Mouse (Mus musculus) heart, embryonic 14.5 days (tissue): ENCODE measurements around the gene Adcy10. TPM values are rescaled to one million over a fixed set of nuclear protein-coding genes. Genes with fewer than 3 reads are reported as not detected.

Experiments
- ATAC-seq: fragments of 200-750 bp; cut with Nextera tagmentation; 2 replicates; pipeline ENCODE4 v1.8.0; 2017; ENCODE audit warnings: low read depth, moderate TSS enrichment; ENCODE audit not compliant: insufficient number of reproducible peaks, insufficient read depth, low FRiP score
- H3K27ac ChIP-seq, 2 experiments: fragments of 200-500 bp in 1 of 2; fragments of 300-500 bp in 1 of 2; sonication (generic) in 1 of 2; replicated peaks in 1 of 2; 2 replicates each; pipeline ENCODE4 v1.5.1; 2012 to 2014; ENCODE audit warnings: low read depth in 2 of 2, low read length in 2 of 2, control low read depth in 1 of 2, mild to moderate bottlenecking in 1 of 2, mixed read lengths in 1 of 2; ENCODE audit not compliant: control insufficient read depth in 1 of 2, insufficient read depth in 1 of 2
- H3K27me3 ChIP-seq: fragments of 300-500 bp; sonication (generic); 2 replicates; pipeline ENCODE4 v1.6.1; 2014; ENCODE audit warnings: mild to moderate bottlenecking, low read length, control low read depth; ENCODE audit not compliant: control insufficient read depth, insufficient read depth
- H3K36me3 ChIP-seq: fragments of 300-500 bp; sonication (generic); 2 replicates; pipeline ENCODE4 v1.6.1; 2014; ENCODE audit warnings: mild to moderate bottlenecking, control low read depth, low read length, mixed read lengths; ENCODE audit not compliant: control insufficient read depth, insufficient read depth
- H3K4me1 ChIP-seq, 2 experiments: fragments of 200-500 bp in 1 of 2; fragments of 300-500 bp in 1 of 2; sonication (generic) in 1 of 2; 2 replicates each; pipeline ENCODE4 v1.6.1; 2012 to 2014; ENCODE audit warnings: low read length in 2 of 2, control low read depth in 1 of 2, mixed read lengths in 1 of 2; ENCODE audit not compliant: control insufficient read depth in 2 of 2, insufficient read depth in 2 of 2
- H3K4me2 ChIP-seq: fragments of 300-500 bp; sonication (generic); 2 replicates; pipeline ENCODE4 v1.6.1; 2014; ENCODE audit warnings: mild to moderate bottlenecking, low read length
- H3K4me3 ChIP-seq, 2 experiments: fragments of 200-500 bp in 1 of 2; fragments of 300-500 bp in 1 of 2; sonication (generic) in 1 of 2; 2 replicates each; pipeline ENCODE4 v1.5.1; 2012 to 2014; ENCODE audit warnings: low read length in 2 of 2, mild to moderate bottlenecking in 2 of 2, control low read depth in 1 of 2, low read depth in 1 of 2, moderate library complexity in 1 of 2; ENCODE audit not compliant: control insufficient read depth in 1 of 2, insufficient read depth in 1 of 2
- H3K9ac ChIP-seq: fragments of 300-500 bp; sonication (generic); 2 replicates; pipeline ENCODE4 v1.6.1; 2014; ENCODE audit warnings: mild to moderate bottlenecking, low read length
- H3K9me3 ChIP-seq: fragments of 300-500 bp; sonication (generic); 2 replicates; pipeline ENCODE4 v1.6.1; 2016; ENCODE audit warnings: low read length, control low read depth; ENCODE audit not compliant: control insufficient read depth
- WGBS: fragments of 180-500 bp; shearing (Covaris S2); extraction: QIAGEN DNeasy Blood & Tissue Kit; methylation state at CpG from one replicate; pipeline ENCODE4 v1.1.7; 2014; 5-methylcytosine and 5-hydroxymethylcytosine counted together
- polyA plus RNA-seq: library from polyadenylated mRNA; unstranded; fragments of >200 nt; fragmentation: Nextera tagmentation; extraction: Ambion mirVana; gene quantifications from 2 replicates; pipeline ENCODE4 v1.2.1, GENCODE M21; 2014

Gene Adcy10
- polyA plus RNA-seq, 1 experiment from 2014 or later, result 0.09 TPM

DNA sequence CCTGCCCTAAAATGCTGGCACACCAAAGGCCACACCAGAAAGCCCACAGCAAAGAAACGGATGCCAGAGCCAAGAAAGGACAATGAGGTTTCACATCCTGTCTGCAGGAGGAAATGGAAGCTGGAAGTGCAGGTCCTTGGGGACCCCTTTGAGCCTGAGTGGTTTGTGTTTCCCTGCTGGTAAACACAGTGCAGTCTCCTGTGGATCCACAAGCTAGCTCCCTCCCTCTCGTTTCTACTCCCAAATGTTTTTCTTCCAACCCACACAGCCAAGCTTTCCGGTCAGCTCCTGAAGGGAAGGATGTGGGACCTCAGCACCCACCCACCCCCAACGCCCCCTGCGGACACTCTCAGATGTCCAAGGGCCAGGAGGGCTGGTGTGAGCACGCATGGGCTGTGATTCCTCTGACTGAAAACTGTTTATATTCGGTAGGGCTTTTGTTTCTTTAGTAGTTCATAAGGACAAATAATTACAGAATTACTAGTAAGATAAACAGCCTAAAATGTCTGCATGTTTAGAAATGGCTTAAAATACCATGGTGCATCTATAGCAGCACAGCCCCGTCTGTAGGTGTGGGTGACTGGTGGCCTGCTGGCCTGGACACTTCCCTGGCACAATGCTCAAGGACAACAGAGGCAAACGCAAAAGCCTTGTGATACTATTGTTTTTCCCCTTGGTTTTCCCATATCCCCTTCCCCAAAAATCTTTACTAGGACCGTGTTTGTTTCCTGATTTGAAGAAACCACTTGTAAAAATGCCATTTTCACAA lies 104.5 kb downstream of the Adcy10 start:
- Histone ChIP-seq H3K27ac (peak overlapping the region; percentile 69 to 74), H3K4me1 (peaks cover 34 to 56% of the 10 kb centered on the region in 2 experiments), H3K4me3 (no peak overlapping the region), H3K36me3 (peaks cover 33% of the 10 kb centered on the region), H3K4me2 (peak overlapping the region; percentile 26), H3K27me3 (no peaks in the 10 kb centered on the region), H3K9me3 (no peaks in the 10 kb centered on the region), H3K9ac (peak overlapping the region; percentile 48)
- 29% methylated on average over 10 of the region's 10 CpGs for WGBS
- ATAC-seq, result peak; percentile 60

- Histone ChIP-seq H3K4me3 (no peak overlapping the region), H3K4me1 (peaks cover 30 to 51% of the 10 kb centered on the region in 2 experiments), H3K9me3 (no peaks in the 10 kb centered on the region), H3K36me3 (peaks cover 45% of the 10 kb centered on the region), H3K4me2 (no peak overlapping the region), H3K27ac (peak overlapping the region; percentile 4 to 74; a peak in 3 of 4 replicates), H3K27me3 (no peaks in the 10 kb centered on the region), H3K9ac (no peak overlapping the region)
- 35% methylated on average over 8 of the region's 8 CpGs for WGBS
- ATAC-seq, result no peak
These were observed 105.8 kb downstream of the Adcy10 start for GRCm38 (mm10) chr1:165590760-165591159.

DNA sequence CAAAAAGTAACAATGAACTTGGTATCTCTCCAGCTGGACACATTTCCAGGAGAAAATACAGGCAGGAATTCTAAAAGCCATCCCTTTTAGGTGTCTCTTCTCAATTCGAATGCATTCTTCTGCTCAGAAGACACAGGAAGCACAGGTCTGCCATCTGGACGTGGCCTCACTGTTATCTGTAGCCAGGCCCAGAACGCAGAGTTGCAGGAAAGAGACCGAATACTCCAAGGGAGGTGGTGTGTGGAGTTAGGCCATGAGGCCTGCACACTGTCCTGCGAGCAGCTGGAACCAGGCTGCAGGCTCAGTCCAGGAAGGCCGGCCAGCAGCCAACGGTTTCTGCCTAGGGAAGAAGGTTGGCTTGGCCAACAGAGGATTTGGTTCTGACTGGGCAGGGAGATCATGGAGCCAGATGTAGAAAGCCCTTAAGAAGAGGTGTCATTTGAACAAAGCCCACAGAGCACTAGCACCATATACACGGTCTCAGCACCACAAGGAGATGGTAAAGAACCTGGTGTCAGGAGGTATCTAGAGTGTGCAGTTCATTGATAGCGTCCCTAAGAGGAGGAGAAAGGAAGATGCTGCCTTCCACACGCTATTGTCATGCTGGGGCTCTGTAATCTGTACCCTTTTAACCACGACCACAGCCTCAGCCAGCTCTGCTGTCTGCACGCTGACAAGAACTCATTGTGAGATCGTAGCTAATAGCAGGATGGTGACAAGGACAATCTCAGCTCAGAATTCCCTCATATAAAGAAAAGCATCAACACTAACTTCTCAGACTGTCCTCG lies 107.5 kb downstream of the Adcy10 start:
- 63% methylated on average over 14 of the region's 14 CpGs for WGBS
- H3K9me3 ChIP-seq, result no peaks in the 10 kb centered on the region
- no peak overlapping the region for H3K4me2 ChIP-seq
- H3K4me1 ChIP-seq, result peaks cover 22 to 43% of the 10 kb centered on the region in 2 experiments
- no peak for ATAC-seq
- H3K36me3 ChIP-seq, result peaks cover 52% of the 10 kb centered on the region
- H3K4me3 ChIP-seq, result no peak overlapping the region
- H3K27me3 ChIP-seq, result no peaks in the 10 kb centered on the region
- H3K9ac ChIP-seq, result no peak overlapping the region
- H3K27ac ChIP-seq, result peak overlapping the region; percentile 42 to 49; a peak in 3 of 4 replicates

- H3K36me3 ChIP-seq, result peaks cover 73% of the 10 kb centered on the region
- peaks cover 5 to 20% of the 10 kb centered on the region in 2 experiments; a peak in 3 of 4 replicates for H3K4me1 ChIP-seq
- 78% methylated on average over 15 of the region's 15 CpGs for WGBS
- no peak overlapping the region for H3K27ac ChIP-seq
- H3K9ac ChIP-seq, result no peak overlapping the region
- no peak overlapping the region for H3K4me3 ChIP-seq
- no peak for ATAC-seq
- no peaks in the 10 kb centered on the region for H3K27me3 ChIP-seq
- H3K9me3 ChIP-seq, result no peaks in the 10 kb centered on the region
- H3K4me2 ChIP-seq, result no peak overlapping the region
These were observed 109.9 kb downstream of the Adcy10 start for GRCm38 (mm10) chr1:165594699-165595421.

GRCm38 (mm10) chr1:165601775-165602280 lies 116.8 kb downstream of the Adcy10 start:
- Histone ChIP-seq H3K4me3 (no peak overlapping the region), H3K9me3 (no peaks in the 10 kb centered on the region), H3K9ac (no peak overlapping the region), H3K27ac (no peak overlapping the region), H3K27me3 (no peaks in the 10 kb centered on the region), H3K4me1 (peaks cover 1 to 10% of the 10 kb centered on the region in 2 experiments; a peak in 2 of 4 replicates), H3K36me3 (peaks cover 75% of the 10 kb centered on the region), H3K4me2 (no peak overlapping the region)
- 80% methylated on average over 9 of the region's 10 CpGs for WGBS
- no peak for ATAC-seq

DNA sequence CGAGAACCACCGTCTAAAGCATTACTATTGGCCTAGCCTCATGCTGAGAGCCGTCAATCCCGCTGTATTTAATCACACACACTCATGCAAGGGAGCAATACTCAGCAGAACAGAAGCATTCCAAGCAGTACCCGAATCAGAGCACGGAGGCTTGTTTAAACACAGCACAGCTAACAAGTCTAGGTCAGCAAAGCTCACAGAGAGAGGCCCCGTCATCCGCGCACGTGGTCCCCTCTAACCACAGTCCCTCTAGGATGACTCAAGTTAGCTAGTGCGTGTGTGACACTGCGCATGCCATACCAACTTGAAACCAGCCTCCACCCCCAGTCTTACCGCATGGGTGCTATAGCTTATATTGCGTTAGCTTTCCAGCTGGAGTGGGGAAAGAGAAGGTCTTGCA lies 118.2 kb downstream of the Adcy10 start:
- Histone ChIP-seq H3K4me2 (no peak overlapping the region), H3K9ac (no peak overlapping the region), H3K36me3 (peaks cover 79% of the 10 kb centered on the region), H3K4me1 (peaks cover 2 to 19% of the 10 kb centered on the region in 2 experiments; a peak in 2 of 4 replicates), H3K27ac (no peak overlapping the region), H3K27me3 (no peaks in the 10 kb centered on the region), H3K9me3 (no peaks in the 10 kb centered on the region), H3K4me3 (no peak overlapping the region)
- WGBS, result 92% methylated on average over 14 of the region's 14 CpGs
- no peak for ATAC-seq

- no peak overlapping the region for H3K4me2 ChIP-seq
- H3K27me3 ChIP-seq, result no peaks in the 10 kb centered on the region
- no peak for ATAC-seq
- H3K4me1 ChIP-seq, result peaks cover 2 to 19% of the 10 kb centered on the region in 2 experiments; a peak in 2 of 4 replicates
- no peak overlapping the region for H3K9ac ChIP-seq
- peaks cover 72% of the 10 kb centered on the region for H3K36me3 ChIP-seq
- H3K27ac ChIP-seq, result no peak overlapping the region
- no peak overlapping the region for H3K4me3 ChIP-seq
- WGBS, result 45% methylated on average over 8 of the region's 8 CpGs
- H3K9me3 ChIP-seq, result no peaks in the 10 kb centered on the region
These were observed 119.2 kb downstream of the Adcy10 start for GRCm38 (mm10) chr1:165604203-165604602.
